Mouse (Mus musculus) heart, postnatal 14 days (tissue): ENCODE results near the gene Necab3. TPM values are rescaled to one million over a fixed set of nuclear protein-coding genes. Genes with fewer than 3 reads are reported as not detected.

Source experiments
- DNase-seq, 2 experiments: peaks; one replicate each; pipeline ENCODE4 v3.0.0; 2021 to 2022
- intact Hi-C: fragments of 180-260 bp; cut with DNase I; formaldehyde crosslinking; loops from one replicate; pipeline ENCODE4 v1.15.1; 2025
- total RNA-seq, 2 experiments: library from RNA; stranded (reverse); gene quantifications; 2 replicates each; pipeline ENCODE4 v1.2.3; 2021

Necab3 gene
- total RNA-seq, 2 experiments from 2014 or later: 0.90 to 1.2 TPM

GRCm38 (mm10) chr2:154576876-154577743, 18.4 kb upstream of the Necab3 start:
- intact Hi-C loops: no loop called here
- DNase-seq: no peak

GRCm38 (mm10) chr2:154574271-154574670, 15.6 kb upstream of the Necab3 start:
- DNase-seq: no peak
- intact Hi-C loops: no loop called here

- intact Hi-C loops: no loop called here
- no peak for DNase-seq
These were observed 14.3 kb upstream of the Necab3 start for GRCm38 (mm10) chr2:154572996-154573395.

GRCm38 (mm10) chr2:154571976-154572375, 13.3 kb upstream of the Necab3 start:
- intact Hi-C loops: no loop called here
- no peak for DNase-seq

- intact Hi-C loops: no loop called here
- DNase-seq: no peak
These were observed 12.6 kb upstream of the Necab3 start for GRCm38 (mm10) chr2:154571266-154571665.

GRCm38 (mm10) chr2:154570666-154571065, 12.0 kb upstream of the Necab3 start:
- intact Hi-C loops: no loop called here
- no peak for DNase-seq

GRCm38 (mm10) chr2:154569836-154570286, 11.2 kb upstream of the Necab3 start, which contains the start of gene E2f1:
E2f1 (minus strand) TSS chr2:154569892.
- DNase-seq: peak; percentile 96
- intact Hi-C loops: loop anchor here (2.0 kb wide), 1 partner anchor 43 kb away; the partner anchor contains the start of genes 4930519P11Rik and Zfp341

- intact Hi-C loops: loop anchor here (2.0 kb wide), 1 partner anchor 44 kb away; the partner anchor contains the start of genes 4930519P11Rik and Zfp341
- peak; percentile 69 to 74 for DNase-seq
These were observed 10.5 kb upstream of the Necab3 start for GRCm38 (mm10) chr2:154569071-154569748.

- intact Hi-C loops: loop anchor here (2.0 kb wide), 1 partner anchor 44 kb away; the partner anchor contains the start of genes 4930519P11Rik and Zfp341
- DNase-seq: peak; percentile 39 to 50
These were observed 9.8 kb upstream of the Necab3 start for GRCm38 (mm10) chr2:154568329-154569070.

- no peak for DNase-seq
These were observed 9.1 kb upstream of the Necab3 start for GRCm38 (mm10) chr2:154567766-154568165.

GRCm38 (mm10) chr2:154566641-154567040, 8.0 kb upstream of the Necab3 start:
- DNase-seq: no peak
- intact Hi-C loops: no loop called here

More at GRCm38 (mm10) chr2:154567766-154568165, 9.1 kb upstream of the Necab3 start:
- intact Hi-C loops: loop anchor here (2.0 kb wide), 1 partner anchor 45 kb away; the partner anchor contains the start of genes 4930519P11Rik and Zfp341

- intact Hi-C loops: no loop called here
These were observed 6.9 kb upstream of the Necab3 start for GRCm38 (mm10) chr2:154565562-154565961.

GRCm38 (mm10) chr2:154563612-154564170, 5.0 kb upstream of the Necab3 start:
- intact Hi-C loops: no loop called here

More at GRCm38 (mm10) chr2:154565562-154565961, 6.9 kb upstream of the Necab3 start:
- DNase-seq: no peak

GRCm38 (mm10) chr2:154557184-154557832, 1.4 kb downstream of the Necab3 start:
- no peak for DNase-seq
- intact Hi-C loops: loop anchor here (5.0 kb wide), 1 partner anchor 50 kb away; no protein-coding TSS in a partner anchor

More at GRCm38 (mm10) chr2:154563612-154564170, 5.0 kb upstream of the Necab3 start:
- DNase-seq: no peak

GRCm38 (mm10) chr2:154555235-154555634, 3.5 kb downstream of the Necab3 start:
- DNase-seq: no peak
- intact Hi-C loops: loop anchor here (5.0 kb wide), 1 partner anchor 52 kb away; no protein-coding TSS in a partner anchor

GRCm38 (mm10) chr2:154552424-154552907, 6.2 kb downstream of the Necab3 start:
- DNase-seq: peak; percentile 65 to 68
- intact Hi-C loops: no loop called here

- no peak for DNase-seq
- intact Hi-C loops: no loop called here
These were observed 6.8 kb downstream of the Necab3 start for GRCm38 (mm10) chr2:154551927-154552326.

- no peak for DNase-seq
- intact Hi-C loops: no loop called here
These were observed 7.2 kb downstream of the Necab3 start, which contains the start of gene Actl10 for GRCm38 (mm10) chr2:154551476-154551875. Actl10 (plus strand) TSS chr2:154551776.

- intact Hi-C loops: no loop called here
- no peak for DNase-seq
These were observed 7.8 kb downstream of the Necab3 start for GRCm38 (mm10) chr2:154550937-154551336.
